Mouse (Mus musculus): ENCODE data around the gene 4921524J17Rik. TPM values are rescaled to one million over a fixed set of nuclear protein-coding genes. Genes with fewer than 3 reads are reported as not detected.
A peak's percentile ranks its signal among the peaks of the same experiment; 100 is the strongest.

4921524J17Rik gene
- polyA plus RNA-seq, 1 experiment = 57.7 TPM

GRCm38 (mm10) chr8:85453256-85453655 lies 20.6 kb upstream of the 4921524J17Rik start:
- no peak for TF ChIP-seq POLR2A (IDR thresholded peaks at IDR 0.05; ENCODE audit: insufficient read depth, low read length)
- TF ChIP-seq CTCF (IDR thresholded peaks at IDR 0.05; ENCODE audit: low read depth, low read length) = no peak
- TF ChIP-seq EP300 (IDR thresholded peaks at IDR 0.05; ENCODE audit: insufficient read depth, low read depth, low read length) = no peak
- no peaks in the 10 kb centered on the region for H3K4me1 ChIP-seq (ENCODE audit: control insufficient read depth, insufficient read depth, low read length)
- H3K4me3 ChIP-seq (ENCODE audit: low read depth, low read length) = no peak overlapping the region
- H3K9ac ChIP-seq (ENCODE audit: low read depth, poor library complexity, severe bottlenecking) = no peak overlapping the region
- no peaks in the 10 kb centered on the region for H3K27me3 ChIP-seq (ENCODE audit: control insufficient read depth, insufficient read depth, low read length, poor library complexity, severe bottlenecking)
- no peaks in the 10 kb centered on the region for H3K9me3 ChIP-seq (replicated peaks; ENCODE audit: control insufficient read depth, insufficient read depth, low read length, poor library complexity, severe bottlenecking)
- no peaks in the 10 kb centered on the region for H3K36me3 ChIP-seq (ENCODE audit: control insufficient read depth, insufficient read depth, low read length, poor library complexity, severe bottlenecking)
- no peak overlapping the region for H3K27ac ChIP-seq (ENCODE audit: insufficient read depth, low read length)

- H3K36me3 ChIP-seq (ENCODE audit: control insufficient read depth, insufficient read depth, low read length, poor library complexity, severe bottlenecking) = no peaks in the 10 kb centered on the region
- no peaks in the 10 kb centered on the region for H3K4me1 ChIP-seq (ENCODE audit: control insufficient read depth, insufficient read depth, low read length)
- H3K9me3 ChIP-seq (replicated peaks; ENCODE audit: control insufficient read depth, insufficient read depth, low read length, poor library complexity, severe bottlenecking) = no peaks in the 10 kb centered on the region
- H3K4me3 ChIP-seq (ENCODE audit: low read depth, low read length) = peak overlapping the region; percentile 18; the same call in 1 of the 2 replicates
- H3K9ac ChIP-seq (ENCODE audit: low read depth, poor library complexity, severe bottlenecking) = peak overlapping the region; percentile 58
- no peak overlapping the region for H3K27ac ChIP-seq (ENCODE audit: insufficient read depth, low read length)
- TF ChIP-seq CTCF (IDR thresholded peaks at IDR 0.05; ENCODE audit: low read depth, low read length) (no peak), EP300 (IDR thresholded peaks at IDR 0.05; ENCODE audit: insufficient read depth, low read depth, low read length) (no peak), POLR2A (IDR thresholded peaks at IDR 0.05; ENCODE audit: insufficient read depth, low read length) (no peak)
- H3K27me3 ChIP-seq (ENCODE audit: control insufficient read depth, insufficient read depth, low read length, poor library complexity, severe bottlenecking) = no peaks in the 10 kb centered on the region
These were observed 19.7 kb upstream of the 4921524J17Rik start for GRCm38 (mm10) chr8:85452328-85452727.

DNA sequence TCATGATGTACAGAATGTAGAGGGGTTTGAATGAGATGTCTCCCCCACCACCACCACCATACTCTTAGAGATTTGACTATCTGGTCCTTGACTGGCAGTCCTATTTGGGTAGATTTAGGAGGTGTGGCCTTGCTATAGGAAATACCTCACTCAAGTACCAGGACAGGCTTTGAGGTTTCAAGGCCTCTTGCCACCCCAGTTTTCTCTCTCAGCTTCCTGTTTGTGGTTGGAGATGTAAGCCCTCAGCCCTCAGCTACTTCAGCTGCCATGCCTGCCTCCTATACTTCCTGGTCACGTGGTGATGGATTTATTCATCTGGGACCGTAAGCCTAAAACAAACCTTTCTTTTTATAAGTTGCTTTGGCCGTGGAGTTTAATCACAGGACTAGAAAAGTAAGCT lies 17.7 kb upstream of the 4921524J17Rik start:
- Histone ChIP-seq H3K27me3 (ENCODE audit: control insufficient read depth, insufficient read depth, low read length, poor library complexity, severe bottlenecking) (no peaks in the 10 kb centered on the region), H3K4me1 (ENCODE audit: control insufficient read depth, insufficient read depth, low read length) (no peaks in the 10 kb centered on the region), H3K4me3 (ENCODE audit: low read depth, low read length) (no peak overlapping the region), H3K9me3 (replicated peaks; ENCODE audit: control insufficient read depth, insufficient read depth, low read length, poor library complexity, severe bottlenecking) (no peaks in the 10 kb centered on the region), H3K36me3 (ENCODE audit: control insufficient read depth, insufficient read depth, low read length, poor library complexity, severe bottlenecking) (no peaks in the 10 kb centered on the region), H3K9ac (ENCODE audit: low read depth, poor library complexity, severe bottlenecking) (no peak overlapping the region), H3K27ac (ENCODE audit: insufficient read depth, low read length) (no peak overlapping the region)
- TF ChIP-seq CTCF (IDR thresholded peaks at IDR 0.05; ENCODE audit: low read depth, low read length) (no peak), EP300 (IDR thresholded peaks at IDR 0.05; ENCODE audit: insufficient read depth, low read depth, low read length) (no peak), POLR2A (IDR thresholded peaks at IDR 0.05; ENCODE audit: insufficient read depth, low read length) (no peak)

GRCm38 (mm10) chr8:85445936-85446685 lies 13.5 kb upstream of the 4921524J17Rik start:
- Histone ChIP-seq H3K4me3 (ENCODE audit: low read depth, low read length) (peak overlapping the region; percentile 54), H3K9ac (ENCODE audit: low read depth, poor library complexity, severe bottlenecking) (peak overlapping the region; percentile 9), H3K36me3 (ENCODE audit: control insufficient read depth, insufficient read depth, low read length, poor library complexity, severe bottlenecking) (no peaks in the 10 kb centered on the region), H3K27ac (ENCODE audit: insufficient read depth, low read length) (no peak overlapping the region), H3K4me1 (ENCODE audit: control insufficient read depth, insufficient read depth, low read length) (no peaks in the 10 kb centered on the region), H3K9me3 (replicated peaks; ENCODE audit: control insufficient read depth, insufficient read depth, low read length, poor library complexity, severe bottlenecking) (no peaks in the 10 kb centered on the region), H3K27me3 (ENCODE audit: control insufficient read depth, insufficient read depth, low read length, poor library complexity, severe bottlenecking) (0 out of 2 replicates have a peak, but pooled peaks cover 2% of the 10 kb centered on the region)
- TF ChIP-seq POLR2A (IDR thresholded peaks at IDR 0.05; ENCODE audit: insufficient read depth, low read length) (peak; percentile 28), EP300 (IDR thresholded peaks at IDR 0.05; ENCODE audit: insufficient read depth, low read depth, low read length) (no peak), CTCF (IDR thresholded peaks at IDR 0.05; ENCODE audit: low read depth, low read length) (no peak)

DNA sequence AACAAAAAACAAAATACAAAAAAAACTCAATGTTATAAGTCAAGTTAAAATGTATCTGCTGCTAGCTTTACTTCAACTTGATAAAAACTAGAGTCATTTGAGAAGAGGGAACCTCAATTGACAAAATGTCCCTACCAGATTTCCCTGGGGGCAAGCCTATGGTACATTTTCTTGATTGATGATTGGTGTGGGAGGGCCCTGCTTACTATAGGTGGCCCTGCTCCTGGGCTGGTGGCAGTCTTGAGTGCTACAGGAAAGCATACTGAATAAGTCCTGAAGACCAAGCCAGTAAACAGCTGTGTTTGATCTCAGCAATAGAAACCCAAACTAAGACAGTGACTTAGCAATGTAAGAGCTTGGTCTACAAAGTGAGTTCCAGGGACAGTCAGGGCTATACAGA lies 11.5 kb upstream of the 4921524J17Rik start:
- Histone ChIP-seq H3K36me3 (ENCODE audit: control insufficient read depth, insufficient read depth, low read length, poor library complexity, severe bottlenecking) (no peaks in the 10 kb centered on the region), H3K27me3 (ENCODE audit: control insufficient read depth, insufficient read depth, low read length, poor library complexity, severe bottlenecking) (peaks cover 2% of the 10 kb centered on the region; the same call in 1 of the 2 replicates), H3K4me3 (ENCODE audit: low read depth, low read length) (no peak overlapping the region), H3K4me1 (ENCODE audit: control insufficient read depth, insufficient read depth, low read length) (no peaks in the 10 kb centered on the region), H3K27ac (ENCODE audit: insufficient read depth, low read length) (no peak overlapping the region), H3K9me3 (replicated peaks; ENCODE audit: control insufficient read depth, insufficient read depth, low read length, poor library complexity, severe bottlenecking) (0 out of 2 replicates have a peak, but pooled peaks cover 2% of the 10 kb centered on the region), H3K9ac (ENCODE audit: low read depth, poor library complexity, severe bottlenecking) (no peak overlapping the region)
- TF ChIP-seq CTCF (IDR thresholded peaks at IDR 0.05; ENCODE audit: low read depth, low read length) = no peak
- no peak for TF ChIP-seq EP300 (IDR thresholded peaks at IDR 0.05; ENCODE audit: insufficient read depth, low read depth, low read length)
- TF ChIP-seq POLR2A (IDR thresholded peaks at IDR 0.05; ENCODE audit: insufficient read depth, low read length) = no peak

GRCm38 (mm10) chr8:85441564-85441963 lies 8.9 kb upstream of the 4921524J17Rik start:
- Histone ChIP-seq H3K9ac (ENCODE audit: low read depth, poor library complexity, severe bottlenecking) (no peak overlapping the region), H3K4me1 (ENCODE audit: control insufficient read depth, insufficient read depth, low read length) (no peaks in the 10 kb centered on the region), H3K27me3 (ENCODE audit: control insufficient read depth, insufficient read depth, low read length, poor library complexity, severe bottlenecking) (peaks cover 2% of the 10 kb centered on the region; the same call in 1 of the 2 replicates), H3K4me3 (ENCODE audit: low read depth, low read length) (no peak overlapping the region), H3K36me3 (ENCODE audit: control insufficient read depth, insufficient read depth, low read length, poor library complexity, severe bottlenecking) (no peaks in the 10 kb centered on the region), H3K27ac (ENCODE audit: insufficient read depth, low read length) (0 out of 2 replicates have a peak overlapping the region, but pooled peaks have one; percentile 22), H3K9me3 (replicated peaks; ENCODE audit: control insufficient read depth, insufficient read depth, low read length, poor library complexity, severe bottlenecking) (0 out of 2 replicates have a peak, but pooled peaks cover 2% of the 10 kb centered on the region)
- TF ChIP-seq POLR2A (IDR thresholded peaks at IDR 0.05; ENCODE audit: insufficient read depth, low read length) (no peak), CTCF (IDR thresholded peaks at IDR 0.05; ENCODE audit: low read depth, low read length) (no peak), EP300 (IDR thresholded peaks at IDR 0.05; ENCODE audit: insufficient read depth, low read depth, low read length) (peak; percentile 93)

Measured in ES-Bruce4 (cell line).